Mouse (Mus musculus): ENCODE measurements around the gene Phf1.

Gene Phf1

DNA sequence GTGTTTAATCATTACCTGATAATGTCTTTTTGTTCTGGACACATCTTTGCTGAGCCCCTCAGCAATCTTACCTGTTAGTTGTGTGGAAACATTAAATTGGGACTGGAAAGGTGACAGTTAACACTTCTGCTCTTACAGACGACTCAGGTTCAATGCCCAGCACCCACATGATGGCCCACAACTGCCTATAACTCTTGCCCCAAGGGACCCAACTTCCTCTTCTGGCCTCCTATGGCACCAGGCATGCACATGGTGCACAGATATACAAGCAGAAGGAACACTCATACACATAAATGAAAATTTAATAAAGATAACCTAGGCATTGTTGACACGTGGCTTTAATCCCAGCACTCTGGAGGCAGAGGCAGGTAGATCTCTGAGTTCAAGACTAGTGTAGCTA, 46.6 kb downstream of the Phf1 start:
- no peak for DNase-seq (ENCODE audit: low spot score in 2 of 2)

DNA sequence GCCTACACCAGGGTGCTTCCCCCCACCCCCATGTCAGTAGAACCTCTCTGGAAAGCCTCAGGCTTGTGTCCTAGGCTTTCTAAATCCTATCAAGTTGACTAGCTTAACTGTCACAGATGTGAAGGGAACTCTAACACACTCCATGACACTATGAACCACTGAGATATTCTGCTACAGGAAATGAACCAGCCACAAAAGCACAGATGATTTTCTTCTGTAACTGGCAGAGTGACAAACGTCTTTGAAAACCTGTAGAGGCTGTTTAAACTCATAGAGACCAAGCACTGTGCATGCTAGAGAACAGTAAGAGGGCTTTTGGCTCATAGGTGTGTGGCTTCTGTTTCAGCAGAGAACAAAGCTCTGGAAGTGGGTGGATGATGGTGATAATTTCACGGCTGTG, 48.2 kb downstream of the Phf1 start:
- no peak for DNase-seq (ENCODE audit: low spot score in 2 of 2)

GRCm38 (mm10) chr17:26983382-26983781, 50.5 kb downstream of the Phf1 start:
- peak in 1 of 2 experiments; percentile 26 for DNase-seq (ENCODE audit: low spot score in 2 of 2)

GRCm38 (mm10) chr17:26985503-26986179, 52.8 kb downstream of the Phf1 start:
- DNase-seq (ENCODE audit: low spot score in 2 of 2) = no peak

All from heart, adult 9 months (tissue).